Mouse (Mus musculus) stomach, embryonic 15.5 days (tissue): Measurements from ENCODE around the gene Itpr1. TPM values are rescaled to one million over a fixed set of nuclear protein-coding genes. Genes with fewer than 3 reads are reported as not detected.

ENCODE experiments used
- ATAC-seq: fragments of 200-750 bp; cut with Nextera tagmentation; 2 replicates; pipeline ENCODE4 v1.8.0; 2017; ENCODE audit warnings: low read depth, moderate number of reproducible peaks, moderate TSS enrichment; ENCODE audit not compliant: insufficient read depth, low FRiP score
- H3K27ac ChIP-seq: fragments of 300-500 bp; sonication (generic); 2 replicates; pipeline ENCODE4 v1.5.1; 2015; ENCODE audit warnings: mild to moderate bottlenecking, inconsistent platforms
- H3K27me3 ChIP-seq: fragments of 300-500 bp; sonication (generic); replicated peaks from 2 replicates; pipeline ENCODE4 v1.6.1; 2015; ENCODE audit warnings: inconsistent platforms
- H3K36me3 ChIP-seq: fragments of 300-500 bp; sonication (generic); 2 replicates; pipeline ENCODE4 v1.6.1; 2015; ENCODE audit warnings: inconsistent platforms
- H3K4me1 ChIP-seq: fragments of 300-500 bp; sonication (generic); 2 replicates; pipeline ENCODE4 v1.6.1; 2015; ENCODE audit warnings: inconsistent platforms
- H3K4me2 ChIP-seq: fragments of 300-500 bp; sonication (generic); 2 replicates; pipeline ENCODE4 v1.6.1; 2015; ENCODE audit warnings: mild to moderate bottlenecking, inconsistent platforms
- H3K4me3 ChIP-seq: fragments of 300-500 bp; sonication (generic); replicated peaks from 2 replicates; pipeline ENCODE4 v1.5.1; 2015; ENCODE audit warnings: inconsistent platforms
- H3K9ac ChIP-seq: fragments of 300-500 bp; sonication (generic); 2 replicates; pipeline ENCODE4 v1.6.1; 2015; ENCODE audit warnings: inconsistent platforms
- H3K9me3 ChIP-seq: fragments of 300-500 bp; sonication (generic); 2 replicates; pipeline ENCODE4 v1.6.1; 2016; ENCODE audit warnings: inconsistent platforms
- WGBS: fragments of 180-500 bp; shearing (Covaris S2); methylation state at CpG from one replicate; pipeline ENCODE4 v1.1.7; 2015; 5-methylcytosine and 5-hydroxymethylcytosine counted together
- polyA plus RNA-seq: library from polyadenylated mRNA; unstranded; fragments of >200 nt; fragmentation: Nextera tagmentation; extraction: Ambion mirVana; gene quantifications from 2 replicates; pipeline ENCODE4 v1.2.1, GENCODE M21; 2015

The Itpr1 gene
- polyA plus RNA-seq, 1 experiment from 2014 or later, result 9.4 TPM

- Histone ChIP-seq H3K36me3 (no peaks in the 10 kb centered on the region), H3K27ac (no peak overlapping the region), H3K4me1 (peaks cover 2% of the 10 kb centered on the region), H3K27me3 (no peaks in the 10 kb centered on the region), H3K4me2 (no peak overlapping the region), H3K9ac (no peak overlapping the region), H3K9me3 (no peaks in the 10 kb centered on the region), H3K4me3 (no peak overlapping the region)
- 89% methylated on average over 8 of the region's 8 CpGs for WGBS
- no peak for ATAC-seq
These were observed 3.9 kb downstream of the Itpr1 start for GRCm38 (mm10) chr6:108216832-108217231.

- 79% methylated on average over 3 of the region's 3 CpGs for WGBS
- ATAC-seq, result no peak
- no peak overlapping the region for H3K4me2 ChIP-seq
- H3K9me3 ChIP-seq, result no peaks in the 10 kb centered on the region
- H3K27me3 ChIP-seq, result no peaks in the 10 kb centered on the region
- H3K4me3 ChIP-seq, result no peak overlapping the region
- no peaks in the 10 kb centered on the region; the same call in 1 of the 2 replicates for H3K4me1 ChIP-seq
- no peak overlapping the region for H3K9ac ChIP-seq
- no peaks in the 10 kb centered on the region for H3K36me3 ChIP-seq
- no peak overlapping the region for H3K27ac ChIP-seq
These were observed 5.1 kb downstream of the Itpr1 start for GRCm38 (mm10) chr6:108217987-108218386.

- no peak for ATAC-seq
- WGBS, result 42% methylated on average over 5 of the region's 5 CpGs
These were observed 9.5 kb downstream of the Itpr1 start for GRCm38 (mm10) chr6:108222435-108222834.

GRCm38 (mm10) chr6:108222875-108223274 is 10.0 kb downstream of the Itpr1 start:
- no peaks in the 10 kb centered on the region for H3K9me3 ChIP-seq

More at GRCm38 (mm10) chr6:108222435-108222834, 9.5 kb downstream of the Itpr1 start:
- no peak overlapping the region for H3K4me2 ChIP-seq
- no peaks in the 10 kb centered on the region for H3K36me3 ChIP-seq
- H3K4me3 ChIP-seq, result no peak overlapping the region
- no peak overlapping the region for H3K9ac ChIP-seq
- H3K9me3 ChIP-seq, result no peaks in the 10 kb centered on the region
- no peaks in the 10 kb centered on the region for H3K27me3 ChIP-seq
- H3K27ac ChIP-seq, result no peak overlapping the region
- H3K4me1 ChIP-seq, result 0 out of 2 replicates have a peak, but pooled peaks cover 2% of the 10 kb centered on the region

GRCm38 (mm10) chr6:108224361-108224760 is 11.5 kb downstream of the Itpr1 start:
- H3K9me3 ChIP-seq, result no peaks in the 10 kb centered on the region
- 0 out of 2 replicates have a peak, but pooled peaks cover 2% of the 10 kb centered on the region for H3K4me1 ChIP-seq
- H3K27me3 ChIP-seq, result no peaks in the 10 kb centered on the region
- 91% methylated on average over 4 of the region's 4 CpGs for WGBS
- ATAC-seq, result no peak
- H3K4me2 ChIP-seq, result no peak overlapping the region
- no peaks in the 10 kb centered on the region for H3K36me3 ChIP-seq
- H3K27ac ChIP-seq, result no peak overlapping the region
- H3K4me3 ChIP-seq, result no peak overlapping the region
- no peak overlapping the region for H3K9ac ChIP-seq

More at GRCm38 (mm10) chr6:108222875-108223274, 10.0 kb downstream of the Itpr1 start:
- no peak for ATAC-seq
- no peaks in the 10 kb centered on the region for H3K36me3 ChIP-seq
- H3K4me2 ChIP-seq, result no peak overlapping the region
- H3K27me3 ChIP-seq, result no peaks in the 10 kb centered on the region
- 86% methylated on average over 5 of the region's 5 CpGs for WGBS
- no peak overlapping the region for H3K4me3 ChIP-seq
- H3K9ac ChIP-seq, result no peak overlapping the region
- H3K27ac ChIP-seq, result no peak overlapping the region
- H3K4me1 ChIP-seq, result 0 out of 2 replicates have a peak, but pooled peaks cover 2% of the 10 kb centered on the region

- 84% methylated on average over 2 of the region's 2 CpGs for WGBS
- 0 out of 2 replicates have a peak, but pooled peaks cover 2% of the 10 kb centered on the region for H3K4me1 ChIP-seq
- H3K9ac ChIP-seq, result no peak overlapping the region
- H3K9me3 ChIP-seq, result no peaks in the 10 kb centered on the region
- H3K27ac ChIP-seq, result no peak overlapping the region
- H3K4me3 ChIP-seq, result no peak overlapping the region
- no peaks in the 10 kb centered on the region for H3K27me3 ChIP-seq
- H3K36me3 ChIP-seq, result no peaks in the 10 kb centered on the region
- no peak for ATAC-seq
- no peak overlapping the region for H3K4me2 ChIP-seq
These were observed 12.1 kb downstream of the Itpr1 start for GRCm38 (mm10) chr6:108225027-108225426.

- Histone ChIP-seq H3K4me2 (no peak overlapping the region), H3K36me3 (no peaks in the 10 kb centered on the region), H3K27ac (no peak overlapping the region), H3K27me3 (no peaks in the 10 kb centered on the region), H3K4me3 (no peak overlapping the region), H3K9me3 (no peaks in the 10 kb centered on the region), H3K4me1 (0 out of 2 replicates have a peak, but pooled peaks cover 2% of the 10 kb centered on the region), H3K9ac (no peak overlapping the region)
- 54% methylated on average over 7 of the region's 7 CpGs for WGBS
- no peak for ATAC-seq
These were observed 13.3 kb downstream of the Itpr1 start for GRCm38 (mm10) chr6:108226230-108226629.

GRCm38 (mm10) chr6:108227461-108227860 is 14.6 kb downstream of the Itpr1 start:
- Histone ChIP-seq H3K27ac (no peak overlapping the region), H3K4me2 (no peak overlapping the region), H3K27me3 (no peaks in the 10 kb centered on the region), H3K36me3 (no peaks in the 10 kb centered on the region), H3K9me3 (no peaks in the 10 kb centered on the region), H3K9ac (no peak overlapping the region), H3K4me3 (no peak overlapping the region), H3K4me1 (0 out of 2 replicates have a peak, but pooled peaks cover 3% of the 10 kb centered on the region)
- 90% methylated on average over 6 of the region's 6 CpGs for WGBS
- no peak for ATAC-seq

GRCm38 (mm10) chr6:108228048-108228447 is 15.2 kb downstream of the Itpr1 start:
- ATAC-seq, result no peak

GRCm38 (mm10) chr6:108228601-108229000 is 15.7 kb downstream of the Itpr1 start:
- no peak overlapping the region for H3K27ac ChIP-seq
- 25% methylated on average over 2 of the region's 2 CpGs for WGBS
- no peak for ATAC-seq

More at GRCm38 (mm10) chr6:108228048-108228447, 15.2 kb downstream of the Itpr1 start:
- Histone ChIP-seq H3K4me2 (no peak overlapping the region), H3K9ac (no peak overlapping the region), H3K27ac (no peak overlapping the region), H3K4me3 (no peak overlapping the region), H3K27me3 (no peaks in the 10 kb centered on the region), H3K36me3 (no peaks in the 10 kb centered on the region), H3K9me3 (no peaks in the 10 kb centered on the region), H3K4me1 (peaks cover 9% of the 10 kb centered on the region; the same call in 1 of the 2 replicates)
- WGBS, result 71% methylated on average over 6 of the region's 6 CpGs

GRCm38 (mm10) chr6:108230608-108231007 is 17.7 kb downstream of the Itpr1 start:
- no peak overlapping the region for H3K4me3 ChIP-seq
- WGBS, result 93% methylated on average over 3 of the region's 3 CpGs

More at GRCm38 (mm10) chr6:108228601-108229000, 15.7 kb downstream of the Itpr1 start:
- H3K4me1 ChIP-seq, result peaks cover 14% of the 10 kb centered on the region; the same call in 1 of the 2 replicates
- no peaks in the 10 kb centered on the region for H3K36me3 ChIP-seq
- no peaks in the 10 kb centered on the region for H3K27me3 ChIP-seq
- H3K4me3 ChIP-seq, result no peak overlapping the region
- no peaks in the 10 kb centered on the region for H3K9me3 ChIP-seq
- H3K4me2 ChIP-seq, result no peak overlapping the region
- no peak overlapping the region for H3K9ac ChIP-seq

GRCm38 (mm10) chr6:108231892-108232710 is 19.2 kb downstream of the Itpr1 start:
- Histone ChIP-seq H3K4me3 (no peak overlapping the region), H3K4me1 (peaks cover 33% of the 10 kb centered on the region; the same call in 1 of the 2 replicates), H3K27ac (no peak overlapping the region), H3K9ac (no peak overlapping the region), H3K4me2 (no peak overlapping the region), H3K36me3 (no peaks in the 10 kb centered on the region), H3K9me3 (no peaks in the 10 kb centered on the region), H3K27me3 (no peaks in the 10 kb centered on the region)
- WGBS, result 68% methylated on average over 11 of the region's 11 CpGs
- no peak for ATAC-seq

More at GRCm38 (mm10) chr6:108230608-108231007, 17.7 kb downstream of the Itpr1 start:
- H3K9me3 ChIP-seq, result no peaks in the 10 kb centered on the region
- H3K27me3 ChIP-seq, result no peaks in the 10 kb centered on the region
- no peak overlapping the region for H3K4me2 ChIP-seq
- H3K9ac ChIP-seq, result no peak overlapping the region
- no peak for ATAC-seq
- H3K36me3 ChIP-seq, result no peaks in the 10 kb centered on the region
- H3K27ac ChIP-seq, result no peak overlapping the region
- H3K4me1 ChIP-seq, result peaks cover 23% of the 10 kb centered on the region; the same call in 1 of the 2 replicates
